Mouse (Mus musculus) heart, embryonic 13.5 days (tissue): ENCODE data around the gene Faap100. TPM values are rescaled to one million over a fixed set of nuclear protein-coding genes. Genes with fewer than 3 reads are reported as not detected.
A peak's percentile ranks its signal among the peaks of the same experiment; 100 is the strongest.
"Not testable (repeated sequence)": the region's sequence is repeated elsewhere in the genome, so short reads cannot be mapped to it uniquely, and the experiment has no call there.

Source experiments
- ATAC-seq: fragments of 200-750 bp; cut with Nextera tagmentation; 2 replicates; pipeline ENCODE4 v1.8.0; 2017; ENCODE audit warnings: moderate TSS enrichment; ENCODE audit not compliant: insufficient number of reproducible peaks, low FRiP score, low TSS enrichment; ENCODE audit errors: extremely low read depth
- H3K27ac ChIP-seq: fragments of 300-500 bp; sonication (generic); replicated peaks from 2 replicates; pipeline ENCODE4 v1.5.1; 2015; ENCODE audit warnings: moderate library complexity, mild to moderate bottlenecking, inconsistent platforms
- H3K27me3 ChIP-seq: fragments of 300-500 bp; sonication (generic); replicated peaks from 2 replicates; pipeline ENCODE4 v1.6.1; 2015; ENCODE audit warnings: mild to moderate bottlenecking, inconsistent platforms
- H3K36me3 ChIP-seq: fragments of 300-500 bp; sonication (generic); 2 replicates; pipeline ENCODE4 v1.6.1; 2015; ENCODE audit warnings: mild to moderate bottlenecking, inconsistent platforms
- H3K4me1 ChIP-seq: fragments of 300-500 bp; sonication (generic); 2 replicates; pipeline ENCODE4 v1.6.1; 2015; ENCODE audit warnings: inconsistent platforms
- H3K4me2 ChIP-seq: fragments of 300-500 bp; sonication (generic); 2 replicates; pipeline ENCODE4 v1.6.1; 2015; ENCODE audit warnings: inconsistent platforms, mild to moderate bottlenecking, moderate library complexity
- H3K4me3 ChIP-seq: fragments of 300-500 bp; sonication (generic); 2 replicates; pipeline ENCODE4 v1.5.1; 2015; ENCODE audit warnings: moderate library complexity, mild to moderate bottlenecking, inconsistent platforms
- H3K9ac ChIP-seq: fragments of 300-500 bp; sonication (generic); 2 replicates; pipeline ENCODE4 v1.6.1; 2015; ENCODE audit warnings: inconsistent platforms, mild to moderate bottlenecking, moderate library complexity
- H3K9me3 ChIP-seq: fragments of 300-500 bp; sonication (generic); 2 replicates; pipeline ENCODE4 v1.6.1; 2016; ENCODE audit warnings: inconsistent platforms
- WGBS: fragments of 180-500 bp; shearing (Covaris S2); methylation state at CpG from one replicate; pipeline ENCODE4 v1.1.7; 2015; ENCODE audit warnings: mixed read lengths; 5-methylcytosine and 5-hydroxymethylcytosine counted together
- polyA plus RNA-seq: library from polyadenylated mRNA; unstranded; fragments of >200 nt; fragmentation: Nextera tagmentation; extraction: Ambion mirVana; gene quantifications from 2 replicates; pipeline ENCODE4 v1.2.1, GENCODE M21; 2015

The Faap100 gene
- polyA plus RNA-seq, 1 experiment from 2014 or later, result 29.1 TPM

- peak overlapping the region; percentile 100 for H3K9ac ChIP-seq
- peak overlapping the region; percentile 100 for H3K4me3 ChIP-seq
- H3K4me1 ChIP-seq, result peaks cover 56% of the 10 kb centered on the region
- peaks cover 19% of the 10 kb centered on the region for H3K36me3 ChIP-seq
- no peaks in the 10 kb centered on the region for H3K27me3 ChIP-seq
- peak overlapping the region; percentile 96 for H3K4me2 ChIP-seq
- WGBS, result 16% methylated on average over 11 of the region's 11 CpGs
- peak overlapping the region; percentile 100 for H3K27ac ChIP-seq
- no peaks in the 10 kb centered on the region for H3K9me3 ChIP-seq
- ATAC-seq, result no peak
Observed at GRCm38 (mm10) chr11:120350711-120351110, 27.9 kb downstream of the Faap100 start.

- under 1% methylated on average over 68 of the region's 68 CpGs for WGBS
- Histone ChIP-seq H3K9ac (peak overlapping the region; percentile 100), H3K9me3 (no peaks in the 10 kb centered on the region), H3K4me3 (peak overlapping the region; percentile 100), H3K4me2 (peak overlapping the region; percentile 96), H3K27me3 (no peaks in the 10 kb centered on the region), H3K4me1 (peaks cover 54% of the 10 kb centered on the region), H3K36me3 (peaks cover 24% of the 10 kb centered on the region), H3K27ac (peak overlapping the region; percentile 100)
- ATAC-seq, result peak; percentile 65
Observed at GRCm38 (mm10) chr11:120349986-120350702, 28.4 kb downstream of the Faap100 start.

DNA sequence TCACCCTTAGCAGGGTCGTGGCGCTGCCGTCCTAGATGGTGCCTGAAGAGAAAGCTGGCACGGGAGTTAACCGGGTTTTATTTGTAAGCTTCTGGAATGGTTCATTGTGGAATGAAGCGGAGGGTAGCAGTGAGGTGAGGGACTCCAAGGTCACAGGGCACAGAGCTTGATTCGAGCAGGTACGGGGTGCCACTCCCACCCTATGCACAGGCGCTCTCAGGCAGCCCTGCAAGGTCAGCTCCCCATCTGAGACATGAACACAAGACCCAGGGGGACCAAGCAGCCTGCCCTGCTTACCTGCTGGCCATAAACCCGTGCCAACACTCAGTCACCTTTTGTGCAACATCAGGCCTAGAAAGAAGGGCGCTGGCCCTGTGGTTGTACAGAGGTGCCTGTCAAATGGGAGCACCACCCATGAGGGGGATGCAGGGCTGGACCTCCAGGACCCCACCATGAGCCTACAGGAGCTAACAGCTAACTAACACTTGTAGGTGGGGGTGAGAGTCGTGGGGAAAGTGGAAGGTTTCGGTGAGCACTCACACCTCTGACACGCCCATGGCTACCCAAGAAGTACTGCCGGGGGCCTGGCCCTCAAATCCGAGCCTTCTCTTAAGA lies 29.1 kb downstream of the Faap100 start:
- ATAC-seq, result no peak
- H3K9me3 ChIP-seq, result no peaks in the 10 kb centered on the region
- peak overlapping the region; percentile 100 for H3K9ac ChIP-seq
- H3K36me3 ChIP-seq, result peaks cover 30% of the 10 kb centered on the region
- peak overlapping the region; percentile 96 for H3K4me2 ChIP-seq
- H3K4me1 ChIP-seq, result peaks cover 48% of the 10 kb centered on the region
- peak overlapping the region; percentile 100 for H3K4me3 ChIP-seq
- 3% methylated on average over 16 of the region's 16 CpGs for WGBS
- H3K27me3 ChIP-seq, result no peaks in the 10 kb centered on the region
- H3K27ac ChIP-seq, result peak overlapping the region; percentile 100

GRCm38 (mm10) chr11:120348684-120349370 lies 29.7 kb downstream of the Faap100 start:
- peak; percentile 1; the same call in 1 of the 2 replicates for ATAC-seq
- Histone ChIP-seq H3K4me1 (peaks cover 42% of the 10 kb centered on the region), H3K36me3 (peaks cover 30% of the 10 kb centered on the region), H3K27me3 (no peaks in the 10 kb centered on the region), H3K27ac (peak overlapping the region; percentile 100), H3K4me2 (peak overlapping the region; percentile 96), H3K9me3 (no peaks in the 10 kb centered on the region), H3K4me3 (peak overlapping the region; percentile 100), H3K9ac (peak overlapping the region; percentile 100)
- WGBS, result 1% methylated on average over 37 of the region's 53 CpGs

GRCm38 (mm10) chr11:120347791-120348683 lies 30.5 kb downstream of the Faap100 start, which contains the start of gene Actg1:
Gene Actg1 (minus strand): TSS chr11:120348542.
- Histone ChIP-seq H3K27me3 (no peaks in the 10 kb centered on the region), H3K4me2 (peak within 1 kb of the TSS; percentile 96), H3K9me3 (no peaks in the 10 kb centered on the region), H3K4me3 (peak within 1 kb of the TSS; percentile 100), H3K36me3 (peaks cover 30% of the 10 kb centered on the region), H3K4me1 (peaks cover 34% of the 10 kb centered on the region), H3K9ac (peak within 1 kb of the TSS; percentile 100), H3K27ac (peak within 1 kb of the TSS; percentile 100)
- peak; percentile 77 for ATAC-seq
- WGBS, result 2% methylated on average over 92 of the region's 103 CpGs

DNA sequence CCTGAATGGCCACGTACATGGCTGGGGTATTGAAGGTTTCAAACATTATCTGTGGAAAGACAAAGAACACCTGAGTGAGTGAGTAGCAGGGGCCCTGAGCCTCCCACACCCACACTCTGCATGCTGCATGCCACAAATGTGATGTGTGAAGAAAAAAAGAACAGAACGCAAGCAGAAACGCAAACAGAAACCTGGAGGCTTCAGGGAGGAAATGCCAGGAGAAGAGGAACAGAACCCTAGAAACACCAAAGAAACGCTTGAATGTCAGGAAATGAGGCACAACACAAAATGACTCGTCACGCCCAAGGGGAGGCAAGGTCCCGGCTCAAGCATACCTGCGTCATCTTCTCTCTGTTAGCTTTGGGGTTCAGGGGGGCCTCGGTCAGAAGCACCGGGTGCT lies 31.3 kb downstream of the Faap100 start:
- ATAC-seq, result no peak

DNA sequence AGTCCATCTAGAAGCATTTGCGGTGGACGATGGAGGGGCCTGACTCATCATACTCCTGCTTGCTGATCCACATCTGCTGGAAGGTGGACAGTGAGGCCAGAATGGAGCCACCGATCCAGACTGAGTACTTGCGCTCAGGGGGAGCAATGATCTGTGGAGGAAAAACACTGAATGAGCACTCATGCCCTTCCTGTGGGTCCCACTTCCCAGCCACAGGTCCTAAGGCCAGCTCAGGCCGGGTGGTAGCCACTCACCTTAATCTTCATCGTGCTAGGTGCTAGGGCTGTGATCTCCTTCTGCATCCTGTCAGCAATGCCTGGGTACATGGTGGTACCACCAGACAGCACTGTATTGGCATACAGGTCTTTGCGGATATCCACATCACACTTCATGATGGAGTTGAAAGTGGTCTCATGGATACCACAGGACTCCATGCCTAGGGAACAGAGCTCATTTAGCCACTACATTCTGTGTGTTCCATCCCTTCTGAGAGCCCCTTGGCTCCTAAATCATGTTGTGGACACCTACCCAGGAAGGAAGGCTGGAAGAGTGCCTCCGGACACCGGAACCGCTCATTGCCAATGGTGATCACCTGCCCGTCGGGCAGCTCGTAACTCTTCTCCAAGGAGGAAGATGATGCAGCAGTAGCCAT lies 32.1 kb downstream of the Faap100 start:
- H3K9me3 ChIP-seq, ATAC-seq, H3K27me3 ChIP-seq: not testable (repeated sequence)
- Histone ChIP-seq H3K36me3 (peaks cover 25% of the 10 kb centered on the region), H3K4me3 (peak overlapping the region; percentile 63), H3K4me2 (peak overlapping the region; percentile 76), H3K4me1 (peaks cover 19% of the 10 kb centered on the region), H3K27ac (peak overlapping the region; percentile 70), H3K9ac (peak overlapping the region; percentile 89)
- 33% methylated on average over 11 of the region's 13 CpGs for WGBS

More for the DNA sequence above, 31.3 kb downstream of the Faap100 start:
- peaks cover 30% of the 10 kb centered on the region for H3K36me3 ChIP-seq
- H3K4me3 ChIP-seq, result peak overlapping the region; percentile 100
- WGBS, result under 1% methylated on average over 10 of the region's 10 CpGs
- H3K9ac ChIP-seq, result peak overlapping the region; percentile 100
- H3K27me3 ChIP-seq, result no peaks in the 10 kb centered on the region
- peaks cover 27% of the 10 kb centered on the region for H3K4me1 ChIP-seq
- no peaks in the 10 kb centered on the region for H3K9me3 ChIP-seq
- peak overlapping the region; percentile 100 for H3K27ac ChIP-seq
- H3K4me2 ChIP-seq, result peak overlapping the region; percentile 96

- Histone ChIP-seq H3K4me3 (peak overlapping the region; percentile 45), H3K4me2 (peak overlapping the region; percentile 68), H3K36me3 (peaks cover 21% of the 10 kb centered on the region), H3K9me3 (no peaks in the 10 kb centered on the region), H3K27me3 (no peaks in the 10 kb centered on the region), H3K27ac (peak overlapping the region; percentile 79), H3K9ac (peak overlapping the region; percentile 81), H3K4me1 (peaks cover 8% of the 10 kb centered on the region)
- 16% methylated on average over 1 of the region's 1 CpGs for WGBS
- no peak for ATAC-seq
Observed at GRCm38 (mm10) chr11:120345067-120345681, 33.4 kb downstream of the Faap100 start.

GRCm38 (mm10) chr11:120344310-120344920 lies 34.1 kb downstream of the Faap100 start:
- Histone ChIP-seq H3K4me1 (peaks cover 6% of the 10 kb centered on the region), H3K9me3 (no peaks in the 10 kb centered on the region), H3K36me3 (peaks cover 21% of the 10 kb centered on the region), H3K4me2 (no peak overlapping the region; the same call in 1 of the 2 replicates), H3K27me3 (no peaks in the 10 kb centered on the region), H3K9ac (no peak overlapping the region), H3K4me3 (peak overlapping the region; percentile 45; the same call in 1 of the 2 replicates), H3K27ac (peak overlapping the region; percentile 79)
- 57% methylated on average over 5 of the region's 5 CpGs for WGBS
- no peak for ATAC-seq
